Mouse (Mus musculus): ENCODE results near the gene Mthfd1. TPM values are rescaled to one million over a fixed set of nuclear protein-coding genes. Genes with fewer than 3 reads are reported as not detected.
A peak's percentile ranks its signal among the peaks of the same experiment; 100 is the strongest.

Gene Mthfd1
- polyA plus RNA-seq, 1 experiment: 80.9 TPM

DNA sequence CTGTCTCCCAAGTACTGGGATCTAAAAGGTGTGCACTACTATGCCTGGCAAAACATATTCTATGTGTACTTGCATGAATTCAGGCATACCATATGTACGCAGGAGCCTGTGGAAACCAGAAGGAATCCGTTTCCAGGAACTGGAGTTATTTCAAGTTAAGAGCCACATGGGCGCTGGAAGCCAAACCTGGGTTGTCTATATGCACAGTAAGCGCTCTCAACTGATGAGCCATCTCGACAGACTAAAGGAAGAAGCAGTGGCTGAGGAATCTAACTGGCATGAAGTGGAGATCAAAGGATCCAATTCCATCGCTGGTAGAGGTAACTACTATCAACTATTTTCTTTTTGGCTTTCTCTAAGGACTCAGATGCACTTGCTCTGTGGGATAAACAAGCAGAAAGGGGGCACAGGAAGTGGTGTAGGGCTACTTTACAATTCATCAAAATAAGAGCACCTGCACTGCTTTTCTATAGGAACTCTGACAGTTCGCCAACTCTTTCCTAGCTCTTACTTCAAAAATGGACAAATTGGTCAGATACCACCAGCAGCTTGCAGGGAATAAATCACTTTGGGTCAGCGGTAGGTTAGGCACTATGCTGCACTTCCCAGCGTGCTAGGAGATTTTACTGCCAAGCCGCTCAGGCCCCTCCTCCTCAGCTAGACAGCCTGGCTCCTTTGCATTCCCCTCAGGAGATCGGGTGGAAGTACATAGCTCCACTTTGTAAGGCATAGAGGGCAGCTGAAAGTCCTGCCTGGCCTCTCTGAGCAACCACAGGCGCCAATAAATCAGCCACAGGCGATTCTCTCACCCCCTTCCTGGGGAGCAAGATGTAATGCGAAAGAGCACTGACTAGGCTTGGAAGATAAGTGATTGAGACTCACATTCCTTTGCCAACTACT lies 112.2 kb downstream of the Mthfd1 start:
- Histone ChIP-seq H3K36me3 (ENCODE audit: control insufficient read depth, insufficient read depth) (peaks cover 6% of the 10 kb centered on the region), H3K27me3 (ENCODE audit: control insufficient read depth, insufficient read depth, insufficient read length) (no peaks in the 10 kb centered on the region), H3K79me3 (ENCODE audit: low read depth) (peaks cover 51% of the 10 kb centered on the region), H3ac (ENCODE audit: control insufficient read depth, insufficient read length, low read depth) (no peak overlapping the region), H3K4me3 (ENCODE audit: insufficient read depth, poor library complexity, severe bottlenecking) (no peak overlapping the region), H3K79me2 (ENCODE audit: control insufficient read depth, insufficient read depth) (peaks cover 86% of the 10 kb centered on the region)
- TF ChIP-seq MYOD1 (IDR thresholded peaks at IDR 0.05; ENCODE audit: control insufficient read depth, insufficient read length, low read depth) (peak; percentile 13), CTCF (IDR thresholded peaks at IDR 0.05; ENCODE audit: control insufficient read depth, insufficient read depth, insufficient read length) (no peak), MAX (IDR thresholded peaks at IDR 0.05) (no peak)

DNA sequence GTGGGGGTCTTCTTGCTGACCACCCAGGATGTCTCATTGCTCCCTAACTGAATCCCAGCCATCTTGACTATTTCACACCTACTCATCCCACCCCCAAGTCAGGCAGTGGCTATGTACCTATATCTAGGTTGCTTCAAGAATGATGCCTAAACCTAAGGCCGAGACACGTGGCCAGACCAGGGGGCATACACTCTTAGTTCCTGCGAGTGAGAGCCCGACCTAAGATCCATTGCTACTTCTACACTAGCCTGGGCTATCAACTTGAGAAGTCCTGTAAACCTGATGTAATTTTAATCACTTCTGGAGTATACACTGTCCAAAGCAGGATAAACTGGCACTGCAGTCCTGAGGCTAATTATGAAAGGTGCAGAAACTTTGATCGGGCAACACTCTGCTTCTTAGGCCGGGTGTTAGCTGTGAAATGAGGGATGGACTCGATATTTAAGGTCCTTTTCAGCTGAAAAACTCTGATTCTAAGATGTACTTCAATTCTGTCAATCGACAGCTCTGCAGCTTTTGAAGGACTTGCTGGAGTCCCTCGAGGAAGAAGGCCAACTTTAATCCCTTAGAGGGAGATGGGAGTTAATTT lies 113.2 kb downstream of the Mthfd1 start:
- peaks cover 6% of the 10 kb centered on the region for H3K36me3 ChIP-seq (ENCODE audit: control insufficient read depth, insufficient read depth)
- TF ChIP-seq FOSL1 (IDR thresholded peaks at IDR 0.05; ENCODE audit: insufficient read depth, low read length, poor library complexity, severe bottlenecking) (no peak), USF1 (IDR thresholded peaks at IDR 0.05; ENCODE audit: low read depth) (peak; percentile 32)
- peak overlapping the region; percentile 89 for H3K4me3 ChIP-seq (ENCODE audit: insufficient read depth, poor library complexity, severe bottlenecking)
- no peaks in the 10 kb centered on the region for H3K27me3 ChIP-seq (ENCODE audit: control insufficient read depth, insufficient read depth, insufficient read length)
- peaks cover 55% of the 10 kb centered on the region for H3K79me3 ChIP-seq (ENCODE audit: low read depth)
- H3ac ChIP-seq (ENCODE audit: control insufficient read depth, insufficient read length, low read depth): peak overlapping the region; percentile 84
- peaks cover 86% of the 10 kb centered on the region for H3K79me2 ChIP-seq (ENCODE audit: control insufficient read depth, insufficient read depth)

DNA sequence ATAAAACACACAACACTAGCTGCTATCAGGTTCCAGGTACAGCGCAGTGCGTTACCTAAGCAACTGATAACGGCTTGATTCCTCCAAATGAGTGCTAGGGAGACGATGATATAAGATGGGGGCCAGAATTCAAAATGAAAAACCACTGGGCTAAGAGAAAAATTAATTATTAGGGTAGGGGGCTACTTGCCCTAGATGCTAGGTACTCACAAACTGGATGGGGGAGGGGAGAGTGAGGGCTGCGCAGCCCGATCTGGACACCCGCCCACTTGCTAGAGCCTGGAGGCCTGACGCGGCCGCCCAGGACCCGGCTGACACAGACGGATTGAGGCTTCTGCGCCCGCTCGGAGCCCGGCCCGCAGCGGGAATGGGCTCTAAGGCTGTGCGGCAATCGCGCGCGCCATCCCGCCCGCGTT lies 113.7 kb downstream of the Mthfd1 start:
- peaks cover 7% of the 10 kb centered on the region for H3K36me3 ChIP-seq (ENCODE audit: control insufficient read depth, insufficient read depth)
- H3K4me3 ChIP-seq (ENCODE audit: insufficient read depth, poor library complexity, severe bottlenecking): peak overlapping the region; percentile 89
- H3K79me2 ChIP-seq (ENCODE audit: control insufficient read depth, insufficient read depth): peaks cover 86% of the 10 kb centered on the region
- H3K79me3 ChIP-seq (ENCODE audit: low read depth): peaks cover 56% of the 10 kb centered on the region
- peak overlapping the region; percentile 84 for H3ac ChIP-seq (ENCODE audit: control insufficient read depth, insufficient read length, low read depth)
- H3K27me3 ChIP-seq (ENCODE audit: control insufficient read depth, insufficient read depth, insufficient read length): no peaks in the 10 kb centered on the region
- TF ChIP-seq CEBPB (IDR thresholded peaks at IDR 0.05; ENCODE audit: low read depth): no peak

Other genes with a start within 250 kb of the Mthfd1 start
- 0.19 TPM for gene Esr2, start 78.0 kb upstream of the Mthfd1 start, polyA plus RNA-seq (2012; fragmentation: generic; extraction: Trizol)
- gene Tex21, start 8.6 kb upstream of the Mthfd1 start, polyA plus RNA-seq (2012; fragmentation: generic; extraction: Trizol): not detected
- 0.04 TPM for gene Akap5, start 69.6 kb downstream of the Mthfd1 start, polyA plus RNA-seq (2012; fragmentation: generic; extraction: Trizol)
- 6.5 TPM for gene Zbtb25, start 114.3 kb downstream of the Mthfd1 start, polyA plus RNA-seq (2012; fragmentation: generic; extraction: Trizol)
- 2.4 TPM for gene Zbtb1, start 115.0 kb downstream of the Mthfd1 start, polyA plus RNA-seq (2012; fragmentation: generic; extraction: Trizol)
- gene Hspa2, start 148.9 kb downstream of the Mthfd1 start, polyA plus RNA-seq (2012; fragmentation: generic; extraction: Trizol): 5.1 TPM
- not detected for gene Ppp1r36, start 162.2 kb downstream of the Mthfd1 start, polyA plus RNA-seq (2012; fragmentation: generic; extraction: Trizol)